11 mouse cellular contexts compared by ENCODE assay signal in genomic region chr2:168107356-168107755, GRCm38 (mm10). TPM values are rescaled to one million over a fixed set of nuclear protein-coding genes. Genes with fewer than 3 reads are reported as not detected.
DNase-seq lines count a peak whose midpoint lies in the region; ATAC-seq and TF ChIP-seq lines count a peak whose summit lies in the region.
"Had no signal": no experiment of that assay in that cellular context is flagged by ENCODE, and none has a peak within 500 bp of the region (broad histone marks: within the 10 kb centered on the region; RNA-seq: fewer than 3 reads in every experiment).

No protein-coding gene starts in this region.

- H3K27ac ChIP-seq in heart, embryonic 16.5 days (ENCODE audit: low read length) = peak overlapping the region; percentile 77
- no peak overlapping the region for H3K27ac ChIP-seq in heart, adult 2 months
- H3K27ac ChIP-seq in hindbrain, embryonic 12.5 days = peak overlapping the region; percentile 77
- peak overlapping the region; percentile 85 for H3K27ac ChIP-seq in midbrain, embryonic 14.5 days (replicated peaks; ENCODE audit: low read depth, low read length)

- H3K36me3 ChIP-seq in heart, embryonic 16.5 days (ENCODE audit: control insufficient read depth, insufficient read depth) = no peaks in the 10 kb centered on the region
- no peaks in the 10 kb centered on the region for H3K36me3 ChIP-seq in heart, adult 2 months (ENCODE audit: control insufficient read depth, insufficient read depth, low read length)
- no peaks in the 10 kb centered on the region for H3K36me3 ChIP-seq in hindbrain, embryonic 12.5 days
- H3K36me3 ChIP-seq in midbrain, embryonic 14.5 days (ENCODE audit: control insufficient read depth, insufficient read depth, low read length) = no peaks in the 10 kb centered on the region
- H3K36me3 ChIP-seq: embryonic facial prominence, embryonic 12.5 days; lung, embryonic 15.5 days had no signal

- no peak overlapping the region for H3K4me3 ChIP-seq in heart, embryonic 16.5 days (ENCODE audit: low read length)
- no peak overlapping the region for H3K4me3 ChIP-seq in heart, adult 2 months
- no peak overlapping the region for H3K4me3 ChIP-seq in hindbrain, embryonic 12.5 days
- no peak overlapping the region for H3K4me3 ChIP-seq in midbrain, embryonic 14.5 days (replicated peaks; ENCODE audit: low read depth, low read length)
- H3K4me3 ChIP-seq: embryonic facial prominence, embryonic 12.5 days; myocyte had no signal

- ATAC-seq in heart, embryonic 16.5 days (replicated peaks; ENCODE audit: extremely low read depth, insufficient read depth, low FRiP score) = no peak; the same call in 1 of the 2 replicates
- peak; percentile 58; the same call in 1 of the 2 replicates for ATAC-seq in hindbrain, embryonic 12.5 days (ENCODE audit: low FRiP score)
- ATAC-seq in midbrain, embryonic 14.5 days (ENCODE audit: low FRiP score, low TSS enrichment) = no peak; the same call in 1 of the 2 replicates

- peak overlapping the region; percentile 58 for H3K4me2 ChIP-seq in heart, embryonic 16.5 days (ENCODE audit: low read depth, low read length)
- H3K4me2 ChIP-seq in hindbrain, embryonic 12.5 days (replicated peaks) = no peak overlapping the region
- peak overlapping the region; percentile 41 for H3K4me2 ChIP-seq in midbrain, embryonic 14.5 days (ENCODE audit: low read length)
- H3K4me2 ChIP-seq: embryonic facial prominence, embryonic 12.5 days had no signal

- TF ChIP-seq POLR2A in heart, adult 2 months (IDR thresholded peaks at IDR 0.05; ENCODE audit: insufficient read depth, low read depth, low read length) = no peak

- no peaks in the 10 kb centered on the region for H3K27me3 ChIP-seq in heart, embryonic 16.5 days (ENCODE audit: control insufficient read depth, insufficient read depth, low read length)
- H3K27me3 ChIP-seq in heart, adult 2 months (ENCODE audit: control insufficient read depth, insufficient read depth, low read length) = no peaks in the 10 kb centered on the region
- no peaks in the 10 kb centered on the region for H3K27me3 ChIP-seq in hindbrain, embryonic 12.5 days
- H3K27me3 ChIP-seq in midbrain, embryonic 14.5 days (ENCODE audit: control insufficient read depth, insufficient read depth, low read length) = no peaks in the 10 kb centered on the region
- H3K27me3 ChIP-seq: CH12.LX; embryonic facial prominence, embryonic 12.5 days; lung, embryonic 15.5 days had no signal

- no peaks in the 10 kb centered on the region for H3K9me3 ChIP-seq in heart, embryonic 16.5 days (replicated peaks; ENCODE audit: control insufficient read depth, low read length)
- no peaks in the 10 kb centered on the region for H3K9me3 ChIP-seq in hindbrain, embryonic 12.5 days (replicated peaks)
- no peaks in the 10 kb centered on the region for H3K9me3 ChIP-seq in midbrain, embryonic 14.5 days (ENCODE audit: control insufficient read depth, low read length)
- H3K9me3 ChIP-seq: embryonic facial prominence, embryonic 12.5 days; lung, embryonic 15.5 days had no signal

- peaks cover 10% of the 10 kb centered on the region for H3K4me1 ChIP-seq in heart, embryonic 16.5 days (ENCODE audit: control insufficient read depth, insufficient read depth, low read length)
- H3K4me1 ChIP-seq in heart, adult 2 months (ENCODE audit: control insufficient read depth, insufficient read depth, low read length) = no peaks in the 10 kb centered on the region
- peaks cover 11% of the 10 kb centered on the region for H3K4me1 ChIP-seq in hindbrain, embryonic 12.5 days
- H3K4me1 ChIP-seq in midbrain, embryonic 14.5 days (ENCODE audit: control insufficient read depth, insufficient read depth, low read length) = peaks cover 6% of the 10 kb centered on the region; the same call in 1 of the 2 replicates
- H3K4me1 ChIP-seq: embryonic facial prominence, embryonic 12.5 days had no signal

- H3K79me2 ChIP-seq in heart, adult 2 months (replicated peaks; ENCODE audit: control insufficient read depth, insufficient read depth, low read length) = no peaks in the 10 kb centered on the region

- DNase-seq in heart, adult 2 months = no peak
- peak; percentile 57 for DNase-seq in ES-CJ7 (ENCODE audit: low read depth, low spot score)
- DNase-seq in midbrain, embryonic 14.5 days = peak; percentile 77
- no peak for DNase-seq in urinary bladder, postnatal 14 days (ENCODE audit: low spot score)
- no peak for DNase-seq in left cerebral cortex, postnatal 25 days (ENCODE audit: low spot score in 2 of 2)

- no peak for TF ChIP-seq CTCF in heart, adult 2 months (IDR thresholded peaks at IDR 0.05)

- WGBS in heart, embryonic 16.5 days = 56% methylated on average over 15 of the region's 15 CpGs
- WGBS in heart, adult 2 months = 60% methylated on average over 15 of the region's 15 CpGs
- WGBS in hindbrain, embryonic 12.5 days = 68% methylated on average over 15 of the region's 15 CpGs
- 49% methylated on average over 15 of the region's 15 CpGs for WGBS in midbrain, embryonic 14.5 days

- TF ChIP-seq EP300 in heart, adult 2 months (IDR thresholded peaks at IDR 0.05; ENCODE audit: insufficient read depth, low read depth, low read length) = no peak

- intact Hi-C loops in heart, adult 2 months (cut with DNase I) = no loop called here
- intact Hi-C loops in left cerebral cortex, postnatal 25 days (cut with DNase I) = no loop called here

- H3K9ac ChIP-seq in heart, embryonic 16.5 days (ENCODE audit: low read length) = no peak overlapping the region; the same call in none of the 2 replicates
- H3K9ac ChIP-seq in heart, adult 2 months (ENCODE audit: low read depth, low read length) = no peak overlapping the region
- H3K9ac ChIP-seq in hindbrain, embryonic 12.5 days = no peak overlapping the region
- H3K9ac ChIP-seq in midbrain, embryonic 14.5 days (replicated peaks; ENCODE audit: low read length) = no peak overlapping the region
- H3K9ac ChIP-seq: embryonic facial prominence, embryonic 12.5 days had no signal

RNA-seq across cellular contexts. Expression of gene Pard6b, which starts 26.6 kb away (rescaled TPM):
- 5.4 and 6.7 TPM in 2 replicates for polyA plus RNA-seq in heart, embryonic 16.5 days (2015; fragmentation: Nextera tagmentation; extraction: Ambion mirVana)
- total RNA-seq in heart, adult 2 months (2021) = 1 to 10 TPM; 2.0 to 2.2 TPM
- polyA plus RNA-seq in heart, adult 2 months (2012; rRNA removed) = 2.4 TPM in 2 replicates
- 9.6 and 10.9 TPM in 2 replicates for polyA plus RNA-seq in hindbrain, embryonic 12.5 days (2016; fragmentation: Nextera tagmentation; extraction: Ambion mirVana)
- 8.2 and 9.2 TPM in 2 replicates for polyA plus RNA-seq in midbrain, embryonic 14.5 days (2014; fragmentation: Nextera tagmentation; extraction: Ambion mirVana)
- total RNA-seq in left cerebral cortex, postnatal 25 days (2021) = 1 to 10 TPM; 5.0 to 5.2 TPM

Comparison
In these comparisons a context has a peak if more than half of its experiments do, and no peak if none do; other contexts are left out.
1. DNase-seq: peak in ES-CJ7 (single experiment) and midbrain, embryonic 14.5 days (single experiment); none in heart, adult 2 months (0 of 2), urinary bladder, postnatal 14 days (single experiment) and left cerebral cortex, postnatal 25 days (0 of 2).